Mouse (Mus musculus): ENCODE data around the gene Mea1.

The Mea1 gene

GRCm38 (mm10) chr17:46704887-46705835, 26.6 kb downstream of the Mea1 start, which contains the start of gene Ppp2r5d:
Gene Ppp2r5d, minus strand, starts transcription at chr17:46705111.
- peak; percentile 95 to 97 for DNase-seq

- no peak for DNase-seq
Measured at GRCm38 (mm10) chr17:46706375-46707089, 27.9 kb downstream of the Mea1 start.

GRCm38 (mm10) chr17:46710959-46711597, 32.5 kb downstream of the Mea1 start, which contains the start of gene Pex6:
Gene Pex6, plus strand, starts transcription at chr17:46711463.
- DNase-seq = peak; percentile 97 to 98

- peak; percentile 65 to 75 for DNase-seq
Measured at GRCm38 (mm10) chr17:46711612-46712271, 33.1 kb downstream of the Mea1 start.

GRCm38 (mm10) chr17:46712442-46712841, 33.8 kb downstream of the Mea1 start:
- DNase-seq = no peak

GRCm38 (mm10) chr17:46713849-46714248, 35.3 kb downstream of the Mea1 start:
- DNase-seq = no peak

GRCm38 (mm10) chr17:46714756-46715481, 36.3 kb downstream of the Mea1 start:
- DNase-seq = no peak

- no peak for DNase-seq
Measured at GRCm38 (mm10) chr17:46721077-46721476, 42.5 kb downstream of the Mea1 start.

- no peak for DNase-seq
Measured at GRCm38 (mm10) chr17:46724477-46725084, 46.0 kb downstream of the Mea1 start.

GRCm38 (mm10) chr17:46725273-46725672, 46.7 kb downstream of the Mea1 start:
- peak; percentile 42 to 63 for DNase-seq

GRCm38 (mm10) chr17:46725731-46726645, 47.4 kb downstream of the Mea1 start:
- no peak for DNase-seq

GRCm38 (mm10) chr17:46727271-46727670, 48.7 kb downstream of the Mea1 start:
- DNase-seq = no peak

GRCm38 (mm10) chr17:46728021-46728420, 49.4 kb downstream of the Mea1 start:
- DNase-seq = peak; percentile 65 to 75

GRCm38 (mm10) chr17:46728496-46728895, 49.9 kb downstream of the Mea1 start:
- no peak for DNase-seq

- peak; percentile 51 to 73 for DNase-seq
Measured at GRCm38 (mm10) chr17:46728904-46729318, 50.3 kb downstream of the Mea1 start, which contains the start of gene Gnmt. Gene Gnmt, minus strand, starts transcription at chr17:46729168.

All from kidney, postnatal 4 days (tissue).